Mouse (Mus musculus): ENCODE results near the gene Usp46. TPM values are rescaled to one million over a fixed set of nuclear protein-coding genes. Genes with fewer than 3 reads are reported as not detected.
"Not testable (repeated sequence)": the region's sequence is repeated elsewhere in the genome, so short reads cannot be mapped to it uniquely, and the experiment has no call there.

The Usp46 gene
- total RNA-seq, 2 experiments from 2014 or later, result 13.4 to 14.4 TPM

- peak; percentile 29 for DNase-seq
- intact Hi-C loops (cut with DNase I; ENCODE audit: low total_unique reads), result no loop called here
Measured at GRCm38 (mm10) chr5:73970024-73970628, 98.1 kb downstream of the Usp46 start.

DNA sequence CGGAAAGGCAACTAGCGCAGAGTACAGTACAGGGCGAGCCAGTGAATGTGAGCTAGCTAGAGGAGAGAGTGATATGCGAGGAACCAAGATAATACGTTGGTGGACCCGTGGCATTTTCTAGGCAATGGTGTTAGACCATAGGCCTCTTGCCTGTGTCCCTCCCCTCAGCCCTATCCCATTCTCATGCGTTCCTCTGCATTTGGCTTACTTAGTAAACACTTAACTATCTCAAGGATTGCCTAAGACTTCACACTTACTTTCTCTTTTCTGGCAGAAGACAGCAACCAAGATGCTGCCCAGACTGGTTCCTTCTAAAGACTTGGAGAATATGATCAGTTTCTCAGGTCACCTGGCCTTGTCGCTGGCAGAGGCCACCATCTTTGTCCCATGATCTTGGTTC, 98.9 kb downstream of the Usp46 start:
- intact Hi-C loops (cut with DNase I; ENCODE audit: low total_unique reads), result no loop called here

GRCm38 (mm10) chr5:73959779-73960178, 108.5 kb downstream of the Usp46 start:
- intact Hi-C loops (cut with DNase I; ENCODE audit: low total_unique reads), result no loop called here
- DNase-seq, result no peak

More for the DNA sequence above, 98.9 kb downstream of the Usp46 start:
- no peak for DNase-seq

- DNase-seq; intact Hi-C loops (cut with DNase I; ENCODE audit: low total_unique reads): not testable (repeated sequence)
Measured at GRCm38 (mm10) chr5:73958614-73959013, 109.6 kb downstream of the Usp46 start.

DNA sequence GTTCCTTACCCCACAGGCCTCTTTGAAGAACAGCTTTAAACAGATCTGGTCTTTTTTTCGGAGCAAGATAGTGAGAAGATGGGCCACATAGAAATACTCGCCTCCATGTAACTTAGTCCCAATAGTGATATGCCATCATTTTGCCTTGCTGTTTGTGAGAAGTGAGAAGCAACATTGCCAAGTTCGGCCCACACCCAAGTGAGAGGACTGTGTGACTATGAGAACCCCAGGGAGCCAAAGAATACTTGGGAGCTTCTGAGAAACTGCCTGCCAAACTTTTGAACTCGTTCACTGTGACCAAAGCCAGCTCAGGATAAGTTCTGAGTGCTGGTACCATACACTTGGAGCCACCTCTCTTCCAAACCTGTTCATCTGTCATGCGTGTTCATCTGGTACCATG, 110.1 kb downstream of the Usp46 start:
- intact Hi-C loops (cut with DNase I; ENCODE audit: low total_unique reads), result no loop called here
- no peak for DNase-seq

GRCm38 (mm10) chr5:73955691-73956090, 112.5 kb downstream of the Usp46 start:
- intact Hi-C loops (cut with DNase I; ENCODE audit: low total_unique reads), result no loop called here
- DNase-seq, result no peak

- intact Hi-C loops (cut with DNase I; ENCODE audit: low total_unique reads), result no loop called here
- DNase-seq, result no peak
Measured at GRCm38 (mm10) chr5:73955005-73955404, 113.2 kb downstream of the Usp46 start.

DNA sequence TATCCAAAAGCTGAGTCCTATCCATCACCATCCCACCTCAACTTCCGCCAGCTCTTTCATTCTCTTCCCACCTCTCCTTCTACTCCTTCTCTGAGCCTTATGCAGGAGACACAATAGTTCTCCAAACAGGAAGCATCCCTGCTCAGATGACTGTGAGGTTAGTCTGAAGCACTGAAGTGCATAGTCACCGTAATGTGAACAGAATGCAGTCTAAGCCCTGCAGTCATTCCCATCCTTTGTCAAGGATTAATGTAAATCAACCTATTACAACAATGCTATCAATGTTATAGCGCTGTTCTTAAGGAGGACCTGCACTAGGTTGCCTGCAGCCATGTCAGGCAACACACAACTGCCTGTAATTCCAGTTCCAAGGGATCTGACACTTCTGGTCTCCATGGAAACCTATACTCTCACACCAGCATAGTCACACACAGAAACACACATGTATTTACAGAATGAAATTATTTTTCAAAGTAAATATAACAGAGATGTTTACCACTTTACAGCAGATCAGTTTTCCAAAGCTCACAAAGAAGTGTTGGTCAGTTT, 115.1 kb downstream of the Usp46 start:
- no peak for DNase-seq
- intact Hi-C loops (cut with DNase I; ENCODE audit: low total_unique reads), result no loop called here

DNA sequence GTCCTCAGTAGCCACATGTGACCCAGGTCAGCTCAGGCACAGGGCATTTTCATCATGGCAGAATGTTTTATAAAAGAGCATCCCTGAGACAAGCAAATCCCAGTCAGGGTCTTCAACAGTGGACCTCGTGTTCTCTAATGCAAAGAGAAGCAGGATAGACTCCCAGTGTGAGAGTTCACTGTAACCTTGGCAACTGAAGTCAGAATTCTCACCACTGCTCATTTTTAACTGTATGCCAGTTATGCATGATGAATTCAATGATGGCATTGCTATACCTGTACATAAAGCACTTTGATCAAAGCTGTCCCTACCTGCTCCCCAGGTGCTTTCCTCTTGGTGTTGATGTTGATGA, 116.6 kb downstream of the Usp46 start:
- no peak for DNase-seq
- intact Hi-C loops (cut with DNase I; ENCODE audit: low total_unique reads), result no loop called here

GRCm38 (mm10) chr5:73950809-73951648, 117.2 kb downstream of the Usp46 start:
- intact Hi-C loops (cut with DNase I; ENCODE audit: low total_unique reads), result no loop called here
- no peak for DNase-seq

Other genes starting within 250 kb of the Usp46 start
- 1 to 10 TPM; 4.1 to 5.3 TPM for gene Rasl11b, start 126.9 kb upstream of the Usp46 start, total RNA-seq (2021)

Measured in gastrocnemius, postnatal 14 days (tissue).